Mouse (Mus musculus) liver, embryonic 18 days (tissue): ENCODE data around the gene Mpp3. TPM values are rescaled to one million over a fixed set of nuclear protein-coding genes. Genes with fewer than 3 reads are reported as not detected.

Experiments
- polyA plus RNA-seq: library from polyadenylated mRNA; depleted of rRNA; stranded (reverse); fragments of >200 nt; gene quantifications from 2 replicates; pipeline ENCODE4 v1.2.3, GENCODE M21; 2012; rRNA removed

Gene Mpp3
- polyA plus RNA-seq: 0.62 and 1.1 TPM in 2 replicates

DNA sequence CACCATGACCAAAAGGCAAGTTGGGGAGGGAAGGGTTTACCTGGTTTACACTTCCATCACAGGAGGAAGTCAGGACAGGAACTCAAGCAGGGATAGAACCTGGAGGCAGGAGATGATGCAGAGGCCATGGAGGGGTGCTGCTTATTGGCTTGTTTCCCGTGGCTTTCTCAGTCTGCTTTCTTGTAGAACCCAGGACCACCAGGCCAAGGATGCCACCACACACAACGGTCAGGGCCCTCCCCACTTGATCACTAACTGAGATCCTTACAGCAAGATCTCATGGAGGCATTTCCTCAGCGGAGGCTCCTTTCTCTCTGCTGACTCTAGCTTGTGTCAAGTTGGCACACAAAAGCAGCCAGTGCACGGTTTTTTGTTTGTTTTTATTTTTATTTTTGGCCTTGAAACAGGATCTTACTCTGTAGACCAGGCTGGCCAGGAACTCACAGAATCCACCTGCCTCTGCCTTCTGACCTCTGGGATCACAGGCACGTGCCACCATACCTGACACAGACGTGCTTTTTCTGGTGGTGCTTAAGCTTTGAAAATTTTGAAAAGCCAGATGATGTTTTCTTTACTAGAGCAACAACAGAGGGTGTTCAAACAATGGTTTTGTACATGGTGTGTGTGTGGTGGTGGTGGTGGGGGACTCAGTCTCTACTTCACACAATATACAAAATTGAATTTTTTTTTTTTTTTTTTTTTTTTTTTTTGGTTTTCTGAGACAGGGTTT, at the start of gene Mpp3:
Mpp3 (minus strand) TSS at position 375 of the 730 bp plus-strand sequence.

DNA sequence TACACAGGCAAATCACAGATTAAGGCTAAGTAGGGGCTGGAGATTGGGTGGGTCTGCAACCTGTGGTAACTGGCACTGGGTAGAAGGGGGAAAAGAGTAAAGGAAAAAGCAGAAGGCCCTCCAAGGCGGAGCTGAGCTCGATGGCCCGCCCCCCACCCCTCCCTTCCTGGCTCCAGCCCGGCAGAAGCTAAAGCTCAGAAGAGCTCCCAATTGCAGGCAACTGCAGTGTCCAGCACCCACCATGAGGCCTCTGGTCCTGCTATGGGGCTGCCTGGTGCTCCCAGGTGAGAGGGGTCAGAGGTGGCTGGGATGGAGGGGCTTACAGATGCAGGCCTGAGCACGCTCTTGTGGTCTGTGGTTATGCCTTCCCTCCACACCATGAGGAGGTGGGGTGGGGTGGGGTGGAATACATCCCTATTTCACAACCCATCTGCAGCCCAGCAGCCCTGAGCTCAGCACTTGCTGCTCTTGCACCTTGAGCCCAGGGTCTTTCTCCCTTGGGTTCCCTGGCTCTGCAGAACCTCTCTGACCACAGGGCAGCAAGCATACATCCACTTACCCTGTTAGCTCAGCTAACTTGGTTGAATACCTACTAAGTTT, 13.2 kb upstream of the Mpp3 start, which contains the start of gene Cd300lg:
Cd300lg (plus strand) TSS at position 160 of the 600 bp plus-strand sequence.

DNA sequence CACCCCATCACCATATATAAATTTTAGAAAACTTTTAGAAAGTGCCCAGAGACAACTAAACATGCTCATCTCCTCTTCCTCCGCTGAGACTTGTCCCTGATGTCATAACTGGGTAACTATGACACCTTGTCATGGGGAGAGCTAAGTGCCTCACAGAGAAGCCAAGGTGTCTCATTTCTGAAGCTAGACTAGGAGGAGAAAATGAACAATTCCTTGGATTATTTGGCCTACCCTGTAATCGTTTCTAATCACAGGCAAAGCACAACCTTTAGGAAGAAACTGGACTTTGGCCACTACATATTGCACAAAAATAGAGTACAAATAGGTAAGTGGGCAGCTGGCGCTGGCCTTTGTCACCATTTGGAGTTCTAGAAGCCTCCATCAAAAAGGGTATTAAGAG, 41.3 kb downstream of the Mpp3 start, which contains the start of gene Dusp3:
Dusp3 (minus strand) TSS at position 101 of the 400 bp plus-strand sequence.

DNA sequence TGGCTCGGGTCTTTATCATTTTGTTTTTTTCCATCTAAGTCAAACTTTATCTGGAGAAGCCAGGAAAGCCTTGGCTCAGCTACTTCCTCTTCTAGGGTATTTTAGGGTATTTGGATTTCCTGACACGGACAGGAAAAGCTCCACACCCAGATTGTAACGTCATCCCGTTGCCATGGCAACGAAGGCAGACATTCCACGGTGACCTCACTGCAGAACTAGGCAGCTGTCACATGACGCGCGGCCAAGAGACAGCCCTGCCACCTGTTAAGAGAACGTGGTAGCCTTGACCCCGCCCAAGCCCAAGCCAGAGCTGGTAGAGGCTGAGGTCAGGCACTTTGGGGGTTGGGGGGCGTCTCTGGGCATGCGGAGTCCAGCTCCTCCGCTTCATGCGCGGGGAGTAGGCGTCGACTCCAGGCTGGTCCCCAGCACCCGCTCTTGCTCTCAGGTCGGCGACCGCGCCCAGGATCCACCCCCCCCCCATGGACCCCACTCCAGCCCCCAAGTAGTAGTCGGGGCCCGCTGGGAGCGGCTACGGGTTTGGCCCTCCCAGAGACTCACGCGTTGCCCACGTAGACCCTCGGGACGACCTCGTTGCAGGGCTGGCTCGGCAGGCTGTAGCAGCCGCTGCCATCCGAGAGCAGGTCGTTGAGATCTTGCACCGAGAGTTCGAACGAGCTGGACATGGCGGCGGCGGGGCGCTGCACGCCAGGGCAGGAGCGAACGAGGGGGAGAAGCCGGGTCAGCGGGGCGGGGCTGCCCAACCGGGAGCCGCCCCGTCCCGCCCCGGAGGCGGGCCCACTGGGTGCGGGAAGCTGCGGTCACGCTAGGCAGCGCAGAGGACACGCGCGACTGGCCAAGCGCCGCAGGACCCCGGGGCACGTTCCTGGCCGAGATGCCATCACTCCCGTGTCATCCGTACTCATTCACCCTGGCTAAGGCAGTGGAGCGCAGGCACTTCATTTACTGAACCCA, 43.9 kb downstream of the Mpp3 start, which contains the start of gene Cfap97d1:
Cfap97d1 (plus strand) TSS at position 226 of the 972 bp plus-strand sequence.

DNA sequence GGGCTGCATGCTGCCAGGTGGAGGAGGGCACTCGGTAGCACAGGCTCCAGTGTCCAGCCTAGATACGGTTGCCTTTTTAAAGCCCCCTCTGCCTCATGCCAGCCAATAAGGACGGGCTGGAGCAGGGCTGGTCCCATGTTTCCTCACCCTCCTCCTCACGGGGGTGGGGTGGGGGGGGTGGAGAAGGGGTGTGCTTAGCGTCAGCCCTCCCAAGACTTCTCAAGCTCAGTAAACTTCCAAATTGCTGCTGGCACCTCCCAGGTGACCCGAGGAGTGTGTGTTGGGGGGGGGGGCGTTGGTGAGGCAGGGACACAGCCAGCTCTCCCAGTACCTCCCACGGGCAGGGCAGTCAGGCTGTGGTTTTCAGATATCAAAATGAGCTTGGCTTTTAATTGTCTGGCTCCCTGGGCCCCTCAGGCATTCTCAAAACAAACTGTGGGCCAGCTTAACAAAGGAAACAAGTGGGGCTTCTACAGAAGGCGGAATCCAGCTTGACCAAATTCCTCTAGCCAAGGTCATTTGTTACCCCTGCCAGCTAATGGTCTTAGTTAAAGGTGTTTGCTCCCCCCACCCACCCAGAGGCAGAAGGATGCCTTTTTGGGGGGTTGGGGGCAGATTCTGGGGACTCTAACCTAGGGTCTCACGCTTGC, 61.2 kb downstream of the Mpp3 start, which contains the start of gene Sost:
Sost (minus strand) TSS at position 51 of the 650 bp plus-strand sequence.

Other genes with a start within 250 kb of the Mpp3 start
- 0.13 and 0.28 TPM in 2 replicates for gene Etv4, start 243.1 kb downstream of the Mpp3 start, polyA plus RNA-seq
- gene Meox1, start 134.1 kb downstream of the Mpp3 start, polyA plus RNA-seq: 0.16 TPM in 2 replicates
- 0.08 and 0.12 TPM in 2 replicates for gene Sost, start 61.4 kb downstream of the Mpp3 start, polyA plus RNA-seq
- not detected in 2 replicates for gene Cfap97d1, start 44.2 kb downstream of the Mpp3 start, polyA plus RNA-seq
- gene Dusp3, start 41.4 kb downstream of the Mpp3 start, polyA plus RNA-seq: 7.9 and 8.0 TPM in 2 replicates
- 1.4 and 1.5 TPM in 2 replicates for gene Cd300lg, start 13.0 kb upstream of the Mpp3 start, polyA plus RNA-seq
- 3.7 and 4.3 TPM in 2 replicates for gene Mpp2, start 60.1 kb upstream of the Mpp3 start, polyA plus RNA-seq
- 0.19 TPM in 1 of 2 replicates, not detected in the other for gene Ppy, start 72.9 kb upstream of the Mpp3 start, polyA plus RNA-seq
- gene Pyy, start 79.4 kb upstream of the Mpp3 start, polyA plus RNA-seq: 0.61 and 1.6 TPM in 2 replicates
- gene Nags, start 117.1 kb upstream of the Mpp3 start, polyA plus RNA-seq: 24.4 and 27.6 TPM in 2 replicates
- gene Tmem101, start 127.9 kb upstream of the Mpp3 start, polyA plus RNA-seq: 6.8 and 7.4 TPM in 2 replicates
- gene Lsm12, start 156.8 kb upstream of the Mpp3 start, polyA plus RNA-seq: 11.3 and 13.1 TPM in 2 replicates
- gene G6pc3, start 161.2 kb upstream of the Mpp3 start, polyA plus RNA-seq: 9.6 and 11.1 TPM in 2 replicates
- gene Hdac5, start 201.7 kb upstream of the Mpp3 start, polyA plus RNA-seq: 23.1 and 27.8 TPM in 2 replicates
- gene BC030867, start 220.4 kb upstream of the Mpp3 start, polyA plus RNA-seq: 4.9 and 5.0 TPM in 2 replicates
- 0.20 and 0.26 TPM in 2 replicates for gene Asb16, start 240.3 kb upstream of the Mpp3 start, polyA plus RNA-seq